Mouse (Mus musculus) heart, embryonic 12.5 days (tissue): ENCODE measurements around the gene Abcc10. TPM values are rescaled to one million over a fixed set of nuclear protein-coding genes. Genes with fewer than 3 reads are reported as not detected.

ENCODE experiments used
- ATAC-seq: fragments of 200-750 bp; cut with Nextera tagmentation; 2 replicates; pipeline ENCODE4 v1.8.0; 2017; ENCODE audit warnings: moderate TSS enrichment, moderate library complexity; ENCODE audit not compliant: insufficient number of reproducible peaks, low FRiP score
- H3K27ac ChIP-seq: fragments of 300-500 bp; sonication (generic); 2 replicates; pipeline ENCODE4 v1.5.1; 2016; ENCODE audit warnings: mild to moderate bottlenecking, moderate library complexity; ENCODE audit not compliant: poor library complexity, severe bottlenecking
- H3K27me3 ChIP-seq: fragments of 300-500 bp; sonication (generic); replicated peaks from 2 replicates; pipeline ENCODE4 v1.6.1; 2016; ENCODE audit warnings: mild to moderate bottlenecking, moderate library complexity
- H3K36me3 ChIP-seq: fragments of 300-500 bp; sonication (generic); 2 replicates; pipeline ENCODE4 v1.6.1; 2016; ENCODE audit warnings: mild to moderate bottlenecking, moderate library complexity
- H3K4me1 ChIP-seq: fragments of 300-500 bp; sonication (generic); replicated peaks from 2 replicates; pipeline ENCODE4 v1.6.1; 2016; ENCODE audit warnings: mild to moderate bottlenecking
- H3K4me2 ChIP-seq: fragments of 300-500 bp; sonication (generic); 2 replicates; pipeline ENCODE4 v1.6.1; 2016; ENCODE audit warnings: mild to moderate bottlenecking, moderate library complexity
- H3K4me3 ChIP-seq: fragments of 300-500 bp; sonication (generic); 2 replicates; pipeline ENCODE4 v1.5.1; 2016; ENCODE audit warnings: mild to moderate bottlenecking
- H3K9ac ChIP-seq: fragments of 300-500 bp; sonication (generic); 2 replicates; pipeline ENCODE4 v1.6.1; 2016; ENCODE audit warnings: mild to moderate bottlenecking, moderate library complexity
- H3K9me3 ChIP-seq: fragments of 300-500 bp; sonication (generic); replicated peaks from 2 replicates; pipeline ENCODE4 v1.6.1; 2016; ENCODE audit warnings: mild to moderate bottlenecking, moderate library complexity
- WGBS: fragments of 180-500 bp; shearing (Covaris S2); methylation state at CpG from one replicate; pipeline ENCODE4 v1.1.7; 2016; 5-methylcytosine and 5-hydroxymethylcytosine counted together
- polyA plus RNA-seq: library from polyadenylated mRNA; unstranded; fragments of >200 nt; fragmentation: Nextera tagmentation; extraction: Ambion mirVana; gene quantifications from 2 replicates; pipeline ENCODE4 v1.2.1, GENCODE M21; 2016

Gene Abcc10
- polyA plus RNA-seq, 1 experiment from 2014 or later, result 7.2 TPM

DNA sequence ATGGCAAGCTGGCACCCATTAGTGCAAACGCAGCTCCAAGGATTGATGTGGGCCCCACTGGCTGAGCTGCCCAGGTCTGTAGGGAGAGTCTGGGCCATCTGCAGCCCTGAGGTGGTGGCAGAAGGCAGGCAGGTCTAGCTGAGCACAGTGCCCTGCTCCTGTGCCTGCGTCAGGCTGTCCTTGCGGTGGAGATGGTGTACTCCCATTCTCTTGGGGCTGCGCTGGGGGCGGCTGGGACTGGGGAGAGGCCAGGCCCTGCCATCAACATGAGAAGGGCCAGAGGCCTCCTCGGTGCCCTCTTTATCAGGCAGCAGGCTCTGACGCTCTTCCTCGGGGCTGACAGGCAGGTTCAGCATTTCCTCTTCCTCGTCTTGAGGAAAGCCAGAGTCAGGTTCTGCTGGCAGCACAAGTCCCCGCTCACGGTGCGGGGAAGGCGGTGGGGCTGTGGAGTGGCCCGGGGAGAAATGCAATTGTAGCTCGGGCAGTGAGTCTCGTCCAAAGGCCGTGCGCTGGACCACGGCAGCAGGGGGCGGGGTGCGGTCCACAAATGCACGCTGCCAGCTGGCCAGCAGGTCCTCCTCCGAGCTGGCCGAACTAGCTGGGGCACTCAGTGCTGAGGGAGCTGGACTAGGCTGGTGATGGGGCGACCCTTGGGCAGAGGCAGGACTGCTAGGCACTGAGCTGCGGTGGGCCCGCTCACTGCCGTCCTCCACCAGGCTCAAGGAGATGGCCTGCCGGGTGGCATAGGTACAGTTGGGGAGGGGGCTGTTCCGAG is 69.7 kb downstream of the Abcc10 start:
- Histone ChIP-seq H3K4me2 (no peak overlapping the region), H3K4me3 (no peak overlapping the region), H3K9me3 (0 out of 2 replicates have a peak, but pooled peaks cover 4% of the 10 kb centered on the region), H3K27ac (peak overlapping the region; percentile 55), H3K36me3 (peaks cover 73% of the 10 kb centered on the region), H3K4me1 (peaks cover 8% of the 10 kb centered on the region), H3K27me3 (peaks cover 30% of the 10 kb centered on the region), H3K9ac (no peak overlapping the region)
- peak; percentile 36 for ATAC-seq
- 69% methylated on average over 30 of the region's 30 CpGs for WGBS

DNA sequence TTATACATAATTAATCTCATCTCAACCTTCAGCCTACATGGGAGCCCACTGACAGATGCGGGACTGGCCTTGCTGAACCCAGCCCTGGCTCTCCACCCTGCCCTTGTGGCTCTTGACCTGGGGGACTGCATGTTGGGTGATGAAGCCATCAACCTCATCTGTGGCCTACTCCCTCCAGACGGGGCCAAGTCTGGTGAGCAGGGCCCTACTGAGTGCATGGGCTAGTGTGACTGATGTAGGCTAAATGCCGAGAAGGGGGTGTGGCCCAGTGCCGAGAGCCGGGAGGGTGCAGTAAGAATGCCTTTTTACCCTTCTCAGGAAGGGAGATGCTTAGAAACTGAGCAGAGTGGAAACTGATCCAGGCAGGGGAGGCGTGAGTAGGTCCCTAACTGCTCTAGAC is 73.0 kb downstream of the Abcc10 start:
- Histone ChIP-seq H3K36me3 (peaks cover 64% of the 10 kb centered on the region), H3K27ac (no peak overlapping the region), H3K9me3 (0 out of 2 replicates have a peak, but pooled peaks cover 4% of the 10 kb centered on the region), H3K4me1 (peaks cover 13% of the 10 kb centered on the region), H3K4me3 (0 out of 2 replicates have a peak overlapping the region, but pooled peaks have one; percentile 0), H3K9ac (no peak overlapping the region), H3K27me3 (peaks cover 30% of the 10 kb centered on the region), H3K4me2 (peak overlapping the region; percentile 15; the same call in 1 of the 2 replicates)
- ATAC-seq, result no peak
- WGBS, result 28% methylated on average over 6 of the region's 6 CpGs

- Histone ChIP-seq H3K4me2 (peak overlapping the region; percentile 100), H3K36me3 (peaks cover 64% of the 10 kb centered on the region), H3K9me3 (0 out of 2 replicates have a peak, but pooled peaks cover 4% of the 10 kb centered on the region), H3K27ac (no peak overlapping the region), H3K4me1 (peaks cover 19% of the 10 kb centered on the region), H3K9ac (peak overlapping the region; percentile 74), H3K4me3 (peak overlapping the region; percentile 72), H3K27me3 (peaks cover 30% of the 10 kb centered on the region)
- ATAC-seq, result no peak
- under 1% methylated on average over 49 of the region's 54 CpGs for WGBS
Observed at GRCm38 (mm10) chr17:46254106-46254505, 74.0 kb downstream of the Abcc10 start.

DNA sequence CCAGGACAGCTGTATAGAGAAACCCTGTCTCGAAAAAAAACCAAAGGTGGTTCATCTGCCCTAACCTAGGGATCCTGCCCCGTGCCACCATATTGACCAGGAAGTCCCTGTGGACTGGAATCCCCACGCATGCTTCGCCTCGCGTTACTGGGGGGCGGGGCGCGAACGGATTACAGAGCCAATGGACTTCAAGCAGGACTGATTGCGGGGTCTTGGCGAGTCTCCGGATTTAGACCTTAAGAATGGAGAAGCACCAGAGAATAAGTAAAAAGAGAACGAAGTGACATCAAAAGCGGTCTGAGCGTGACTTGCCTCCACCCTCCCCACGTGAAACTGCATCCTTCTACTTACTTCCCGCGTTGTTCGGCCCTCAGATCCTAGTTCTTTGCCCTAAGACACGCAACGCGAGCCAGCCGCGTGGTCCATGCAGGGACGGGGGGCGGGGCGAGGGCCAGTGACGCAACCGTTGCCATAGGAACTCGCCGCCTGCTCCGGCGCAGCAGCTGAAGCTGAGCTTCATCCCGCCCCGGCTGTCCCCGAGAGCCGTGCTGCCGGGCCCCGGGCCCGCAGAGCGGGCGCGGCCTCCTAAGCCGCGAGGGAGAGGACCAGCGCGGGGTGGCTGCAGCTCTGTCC is 74.6 kb downstream of the Abcc10 start, which contains the start of gene Lrrc73:
TSS of gene Lrrc73 (plus strand) at position 80 of the 633 bp plus-strand sequence.
- H3K27me3 ChIP-seq, result peaks cover 30% of the 10 kb centered on the region
- H3K9me3 ChIP-seq, result 0 out of 2 replicates have a peak, but pooled peaks cover 4% of the 10 kb centered on the region
- H3K27ac ChIP-seq, result no peak within 1 kb of the TSS
- H3K4me2 ChIP-seq, result peak within 1 kb of the TSS; percentile 100
- WGBS, result 2% methylated on average over 45 of the region's 48 CpGs
- peak within 1 kb of the TSS; percentile 72 for H3K4me3 ChIP-seq
- ATAC-seq, result peak; percentile 84
- H3K9ac ChIP-seq, result peak within 1 kb of the TSS; percentile 74
- H3K36me3 ChIP-seq, result peaks cover 60% of the 10 kb centered on the region
- peaks cover 24% of the 10 kb centered on the region for H3K4me1 ChIP-seq

Other genes with a start within 250 kb of the Abcc10 start
- gene Mrps18a, start 217.4 kb downstream of the Abcc10 start, polyA plus RNA-seq, result 121 and 125 TPM in 2 replicates
- gene Rsph9, start 184.1 kb downstream of the Abcc10 start, polyA plus RNA-seq, result 5.5 and 5.8 TPM in 2 replicates
- 34.0 and 35.6 TPM in 2 replicates for gene Mad2l1bp, start 174.8 kb downstream of the Abcc10 start, polyA plus RNA-seq
- 34.5 and 39.1 TPM in 2 replicates for gene Gtpbp2, start 167.3 kb downstream of the Abcc10 start, polyA plus RNA-seq
- 12.5 and 12.7 TPM in 2 replicates for gene Polh, start 125.7 kb downstream of the Abcc10 start, polyA plus RNA-seq
- gene Xpo5, start 125.6 kb downstream of the Abcc10 start, polyA plus RNA-seq, result 29.9 and 32.4 TPM in 2 replicates
- 44.5 and 48.6 TPM in 2 replicates for gene Polr1c, start 80.3 kb downstream of the Abcc10 start, polyA plus RNA-seq
- gene Yipf3, start 80.3 kb downstream of the Abcc10 start, polyA plus RNA-seq, result 66.6 and 72.0 TPM in 2 replicates
- 0.89 and 0.91 TPM in 2 replicates for gene Lrrc73, start 74.8 kb downstream of the Abcc10 start, polyA plus RNA-seq
- 43.7 and 44.1 TPM in 2 replicates for gene Tjap1, start 45.3 kb downstream of the Abcc10 start, polyA plus RNA-seq
- 0.28 and 0.33 TPM in 2 replicates for gene Dlk2, start 30.9 kb downstream of the Abcc10 start, polyA plus RNA-seq
- 10.2 and 11.6 TPM in 2 replicates for gene Zfp318, start 55.4 kb upstream of the Abcc10 start, polyA plus RNA-seq
- 0.27 and 1.0 TPM in 2 replicates for gene Crip3, start 100.6 kb upstream of the Abcc10 start, polyA plus RNA-seq
- not detected in 2 replicates for gene Slc22a7, start 110.1 kb upstream of the Abcc10 start, polyA plus RNA-seq
- 0.08 and 0.13 TPM in 2 replicates for gene Ttbk1, start 159.3 kb upstream of the Abcc10 start, polyA plus RNA-seq
- 24.2 and 25.9 TPM in 2 replicates for gene Dnph1, start 168.4 kb upstream of the Abcc10 start, polyA plus RNA-seq
- 7.2 and 7.4 TPM in 2 replicates for gene Cul9, start 218.0 kb upstream of the Abcc10 start, polyA plus RNA-seq
- gene Srf, start 227.8 kb upstream of the Abcc10 start, polyA plus RNA-seq, result 15.0 and 17.5 TPM in 2 replicates